Mouse (Mus musculus) stomach, postnatal 0 days (tissue): ENCODE results near the gene Pcif1. TPM values are rescaled to one million over a fixed set of nuclear protein-coding genes. Genes with fewer than 3 reads are reported as not detected.

Experiments
- ATAC-seq: fragments of 200-750 bp; cut with Nextera tagmentation; 2 replicates; pipeline ENCODE4 v1.8.0; 2017; ENCODE audit not compliant: low FRiP score, low TSS enrichment
- DNase-seq: peaks from one replicate; pipeline ENCODE4 v3.0.0-alpha.2; 2016; ENCODE audit warnings: low spot score
- H3K27ac ChIP-seq: fragments of 300-500 bp; sonication (generic); replicated peaks from 2 replicates; pipeline ENCODE4 v1.5.1; 2014; ENCODE audit warnings: mild to moderate bottlenecking, control low read depth
- H3K27me3 ChIP-seq: fragments of 300-500 bp; sonication (generic); 2 replicates; pipeline ENCODE4 v1.6.1; 2014; ENCODE audit warnings: low read length; ENCODE audit not compliant: control insufficient read depth, insufficient read depth
- H3K36me3 ChIP-seq: fragments of 300-500 bp; sonication (generic); 2 replicates; pipeline ENCODE4 v1.6.1; 2014; ENCODE audit warnings: low read length, mixed read lengths; ENCODE audit not compliant: control insufficient read depth, insufficient read depth
- H3K4me1 ChIP-seq: fragments of 300-500 bp; sonication (generic); replicated peaks from 2 replicates; pipeline ENCODE4 v1.6.1; 2014; ENCODE audit warnings: antibody characterized with exemption; ENCODE audit not compliant: control insufficient read depth, insufficient read depth
- H3K4me2 ChIP-seq: fragments of 300-500 bp; sonication (generic); replicated peaks from 2 replicates; pipeline ENCODE4 v1.6.1; 2014; ENCODE audit warnings: low read depth, mild to moderate bottlenecking, control low read depth, moderate library complexity
- H3K4me3 ChIP-seq: fragments of 300-500 bp; sonication (generic); 2 replicates; pipeline ENCODE4 v1.5.1; 2014; ENCODE audit warnings: low read depth, low read length, control low read depth
- H3K9ac ChIP-seq: fragments of 300-500 bp; sonication (generic); 2 replicates; pipeline ENCODE4 v1.6.1; 2014; ENCODE audit warnings: mild to moderate bottlenecking, low read length, control low read depth, mixed read lengths
- H3K9me3 ChIP-seq: fragments of 300-500 bp; sonication (generic); 2 replicates; pipeline ENCODE4 v1.6.1; 2016; ENCODE audit warnings: low read length; ENCODE audit not compliant: control insufficient read depth
- CTCF ChIP-seq: IDR thresholded peaks from 2 replicates; pipeline ENCODE4 v1.5.1; 2016; ENCODE audit warnings: antibody characterized with exemption, low read depth, mild to moderate bottlenecking, moderate library complexity
- EP300 ChIP-seq: optimal IDR thresholded peaks from 2 replicates; pipeline ENCODE3; 2016; ENCODE audit warnings: antibody characterized with exemption
- WGBS: fragments of 180-500 bp; shearing (Covaris S2); extraction: QIAGEN DNeasy Blood & Tissue Kit; methylation state at CpG from one replicate; pipeline ENCODE4 v1.1.7; 2014; 5-methylcytosine and 5-hydroxymethylcytosine counted together
- polyA plus RNA-seq: library from polyadenylated mRNA; unstranded; fragments of >200 nt; fragmentation: Nextera tagmentation; extraction: Ambion mirVana; gene quantifications from 2 replicates; pipeline ENCODE4 v1.2.1, GENCODE M21; 2015

The Pcif1 gene
- polyA plus RNA-seq, 1 experiment from 2014 or later, result 51.4 TPM

- 55% methylated on average over 5 of the region's 5 CpGs for WGBS
- Histone ChIP-seq H3K9ac (no peak overlapping the region), H3K27me3 (no peaks in the 10 kb centered on the region), H3K9me3 (no peaks in the 10 kb centered on the region), H3K4me2 (no peak overlapping the region), H3K4me1 (no peaks in the 10 kb centered on the region), H3K4me3 (no peak overlapping the region), H3K36me3 (peaks cover 78% of the 10 kb centered on the region), H3K27ac (no peak overlapping the region)
- ATAC-seq (no peak), DNase-seq (no peak)
- TF ChIP-seq EP300, result no peak
- TF ChIP-seq CTCF, result peak; percentile 46
Measured at GRCm38 (mm10) chr2:164894048-164894447, 14.9 kb downstream of the Pcif1 start.

- ATAC-seq (no peak), DNase-seq (no peak)
- no peak overlapping the region for H3K9ac ChIP-seq
- no peaks in the 10 kb centered on the region for H3K27me3 ChIP-seq
- no peak overlapping the region for H3K27ac ChIP-seq
- H3K4me2 ChIP-seq, result no peak overlapping the region
- no peaks in the 10 kb centered on the region for H3K4me1 ChIP-seq
- no peak overlapping the region for H3K4me3 ChIP-seq
- no peaks in the 10 kb centered on the region for H3K9me3 ChIP-seq
- no peak for TF ChIP-seq EP300
- peak; percentile 34 for TF ChIP-seq CTCF
- 77% methylated on average over 1 of the region's 1 CpGs for WGBS
- peaks cover 74% of the 10 kb centered on the region for H3K36me3 ChIP-seq
Measured at GRCm38 (mm10) chr2:164894644-164895043, 15.5 kb downstream of the Pcif1 start.

GRCm38 (mm10) chr2:164895885-164896284 lies 16.8 kb downstream of the Pcif1 start:
- Histone ChIP-seq H3K9me3 (no peaks in the 10 kb centered on the region), H3K27me3 (no peaks in the 10 kb centered on the region), H3K36me3 (peaks cover 68% of the 10 kb centered on the region), H3K4me2 (no peak overlapping the region), H3K4me3 (no peak overlapping the region), H3K9ac (no peak overlapping the region), H3K4me1 (no peaks in the 10 kb centered on the region), H3K27ac (no peak overlapping the region)
- no peak for ATAC-seq
- TF ChIP-seq CTCF (no peak), EP300 (no peak)
- DNase-seq, result no peak
- WGBS, result 93% methylated on average over 6 of the region's 6 CpGs

GRCm38 (mm10) chr2:164898008-164898407 lies 18.9 kb downstream of the Pcif1 start:
- TF ChIP-seq CTCF (no peak), EP300 (no peak)

GRCm38 (mm10) chr2:164899034-164899433 lies 19.9 kb downstream of the Pcif1 start:
- no peak for DNase-seq
- Histone ChIP-seq H3K9ac (no peak overlapping the region), H3K27ac (no peak overlapping the region), H3K4me1 (no peaks in the 10 kb centered on the region), H3K4me2 (no peak overlapping the region), H3K4me3 (no peak overlapping the region), H3K36me3 (peaks cover 65% of the 10 kb centered on the region), H3K9me3 (no peaks in the 10 kb centered on the region), H3K27me3 (no peaks in the 10 kb centered on the region)
- 90% methylated on average over 15 of the region's 15 CpGs for WGBS
- ATAC-seq, result no peak
- TF ChIP-seq EP300, result no peak
- TF ChIP-seq CTCF, result no peak

More at GRCm38 (mm10) chr2:164898008-164898407, 18.9 kb downstream of the Pcif1 start:
- Histone ChIP-seq H3K4me3 (no peak overlapping the region), H3K4me2 (no peak overlapping the region), H3K36me3 (peaks cover 69% of the 10 kb centered on the region), H3K4me1 (no peaks in the 10 kb centered on the region), H3K9ac (no peak overlapping the region), H3K27ac (no peak overlapping the region), H3K27me3 (no peaks in the 10 kb centered on the region), H3K9me3 (no peaks in the 10 kb centered on the region)
- 86% methylated on average over 7 of the region's 7 CpGs for WGBS
- no peak for DNase-seq
- ATAC-seq, result no peak

- Histone ChIP-seq H3K4me1 (no peaks in the 10 kb centered on the region), H3K4me2 (no peak overlapping the region), H3K4me3 (no peak overlapping the region), H3K9ac (no peak overlapping the region), H3K36me3 (peaks cover 71% of the 10 kb centered on the region), H3K9me3 (no peaks in the 10 kb centered on the region), H3K27ac (no peak overlapping the region), H3K27me3 (no peaks in the 10 kb centered on the region)
- TF ChIP-seq CTCF, result no peak
- no peak for TF ChIP-seq EP300
- no peak for DNase-seq
- no peak for ATAC-seq
- whole genome bisulfite sequencing, result 92% methylated on average over 14 of the region's 16 CpGs
Measured at GRCm38 (mm10) chr2:164899723-164900459, 20.8 kb downstream of the Pcif1 start.
